Mouse (Mus musculus) intestine, embryonic 15.5 days (tissue): ENCODE data around the gene Zfp536. TPM values are rescaled to one million over a fixed set of nuclear protein-coding genes. Genes with fewer than 3 reads are reported as not detected.

Experiments
- ATAC-seq: fragments of 200-750 bp; cut with Nextera tagmentation; 2 replicates; pipeline ENCODE4 v1.8.0; 2017; ENCODE audit warnings: moderate TSS enrichment, moderate library complexity
- H3K27ac ChIP-seq: fragments of 300-500 bp; sonication (generic); 2 replicates; pipeline ENCODE4 v1.5.1; 2015; ENCODE audit warnings: mild to moderate bottlenecking, inconsistent platforms
- H3K27me3 ChIP-seq: fragments of 300-500 bp; sonication (generic); replicated peaks from 2 replicates; pipeline ENCODE4 v1.6.1; 2015; ENCODE audit warnings: inconsistent platforms
- H3K36me3 ChIP-seq: fragments of 300-500 bp; sonication (generic); 2 replicates; pipeline ENCODE4 v1.6.1; 2015; ENCODE audit warnings: inconsistent platforms
- H3K4me1 ChIP-seq: fragments of 300-500 bp; sonication (generic); replicated peaks from 2 replicates; pipeline ENCODE4 v1.6.1; 2015; ENCODE audit warnings: inconsistent platforms
- H3K4me2 ChIP-seq: fragments of 300-500 bp; sonication (generic); replicated peaks from 2 replicates; pipeline ENCODE4 v1.6.1; 2015; ENCODE audit warnings: mild to moderate bottlenecking, inconsistent platforms
- H3K4me3 ChIP-seq: fragments of 300-500 bp; sonication (generic); replicated peaks from 2 replicates; pipeline ENCODE4 v1.5.1; 2015; ENCODE audit warnings: inconsistent platforms
- H3K9ac ChIP-seq: fragments of 300-500 bp; sonication (generic); 2 replicates; pipeline ENCODE4 v1.6.1; 2015; ENCODE audit warnings: inconsistent platforms
- H3K9me3 ChIP-seq: fragments of 300-500 bp; sonication (generic); 2 replicates; pipeline ENCODE4 v1.6.1; 2016; ENCODE audit warnings: inconsistent platforms
- WGBS: fragments of 180-500 bp; shearing (Covaris S2); methylation state at CpG from one replicate; pipeline ENCODE4 v1.1.7; 2015; 5-methylcytosine and 5-hydroxymethylcytosine counted together
- polyA plus RNA-seq: library from polyadenylated mRNA; unstranded; fragments of >200 nt; fragmentation: Nextera tagmentation; extraction: Ambion mirVana; gene quantifications from 2 replicates; pipeline ENCODE4 v1.2.1, GENCODE M21; 2015

Gene Zfp536
- polyA plus RNA-seq, 1 experiment from 2014 or later: 9.4 TPM

- no peaks in the 10 kb centered on the region for H3K27me3 ChIP-seq
- ATAC-seq: no peak
- no peaks in the 10 kb centered on the region for H3K36me3 ChIP-seq
- H3K9me3 ChIP-seq: no peaks in the 10 kb centered on the region
- 87% methylated on average over 6 of the region's 6 CpGs for WGBS
- H3K27ac ChIP-seq: no peak overlapping the region
- no peak overlapping the region for H3K9ac ChIP-seq
- no peak overlapping the region for H3K4me2 ChIP-seq
- peaks cover 8% of the 10 kb centered on the region; the same call in 1 of the 2 replicates for H3K4me1 ChIP-seq
- H3K4me3 ChIP-seq: no peak overlapping the region
These were observed 214.1 kb downstream of the Zfp536 start for GRCm38 (mm10) chr7:37559341-37559740.

DNA sequence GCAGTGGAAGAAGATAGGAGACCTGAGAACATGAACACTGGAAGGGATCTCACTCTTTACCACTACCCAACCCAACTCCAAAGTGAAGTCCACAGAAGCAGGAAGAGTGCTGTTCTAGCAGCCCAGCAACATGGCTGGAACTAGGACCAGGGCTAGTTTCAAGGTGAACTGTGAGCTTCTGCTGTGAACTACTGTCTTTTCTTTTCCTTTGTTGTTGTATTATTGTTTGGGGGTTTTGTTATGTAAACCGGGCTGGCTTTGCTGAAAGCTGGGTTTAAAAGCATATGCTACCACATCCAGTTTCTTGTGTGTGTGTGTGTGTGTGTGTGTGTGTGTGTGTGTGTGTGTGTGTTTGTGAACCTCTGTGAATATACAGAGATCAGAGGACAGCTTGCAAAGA lies 216.6 kb downstream of the Zfp536 start:
- Histone ChIP-seq H3K4me2 (no peak overlapping the region), H3K4me1 (no peaks in the 10 kb centered on the region), H3K27ac (no peak overlapping the region), H3K36me3 (no peaks in the 10 kb centered on the region), H3K4me3 (no peak overlapping the region), H3K9me3 (no peaks in the 10 kb centered on the region), H3K9ac (no peak overlapping the region), H3K27me3 (no peaks in the 10 kb centered on the region)
- ATAC-seq: no peak
- 100% methylated on average over 1 of the region's 1 CpGs for WGBS

- H3K9me3 ChIP-seq: no peaks in the 10 kb centered on the region
- no peak overlapping the region for H3K4me3 ChIP-seq
- 76% methylated on average over 5 of the region's 5 CpGs for whole genome bisulfite sequencing
- ATAC-seq: no peak
- no peaks in the 10 kb centered on the region for H3K27me3 ChIP-seq
- H3K27ac ChIP-seq: no peak overlapping the region
- no peak overlapping the region for H3K9ac ChIP-seq
- no peaks in the 10 kb centered on the region for H3K4me1 ChIP-seq
- H3K36me3 ChIP-seq: no peaks in the 10 kb centered on the region
- H3K4me2 ChIP-seq: no peak overlapping the region
These were observed 219.0 kb downstream of the Zfp536 start for GRCm38 (mm10) chr7:37554405-37554804.

GRCm38 (mm10) chr7:37553646-37554045 lies 219.8 kb downstream of the Zfp536 start:
- 70% methylated on average over 3 of the region's 3 CpGs for WGBS
- ATAC-seq: no peak

GRCm38 (mm10) chr7:37552384-37552783 lies 221.1 kb downstream of the Zfp536 start:
- Histone ChIP-seq H3K4me2 (no peak overlapping the region), H3K27ac (no peak overlapping the region), H3K36me3 (no peaks in the 10 kb centered on the region), H3K4me3 (no peak overlapping the region), H3K27me3 (no peaks in the 10 kb centered on the region), H3K9ac (no peak overlapping the region), H3K4me1 (no peaks in the 10 kb centered on the region), H3K9me3 (no peaks in the 10 kb centered on the region)
- no peak for ATAC-seq
- WGBS: 79% methylated on average over 3 of the region's 3 CpGs

More at GRCm38 (mm10) chr7:37553646-37554045, 219.8 kb downstream of the Zfp536 start:
- no peak overlapping the region for H3K9ac ChIP-seq
- no peak overlapping the region for H3K4me2 ChIP-seq
- H3K27me3 ChIP-seq: no peaks in the 10 kb centered on the region
- no peaks in the 10 kb centered on the region for H3K9me3 ChIP-seq
- no peak overlapping the region for H3K4me3 ChIP-seq
- no peaks in the 10 kb centered on the region for H3K4me1 ChIP-seq
- no peak overlapping the region for H3K27ac ChIP-seq
- H3K36me3 ChIP-seq: no peaks in the 10 kb centered on the region

- no peak overlapping the region for H3K9ac ChIP-seq
- H3K9me3 ChIP-seq: no peaks in the 10 kb centered on the region
- no peak overlapping the region for H3K4me3 ChIP-seq
- H3K4me1 ChIP-seq: no peaks in the 10 kb centered on the region
- H3K27me3 ChIP-seq: no peaks in the 10 kb centered on the region
- no peak overlapping the region for H3K27ac ChIP-seq
- WGBS: 43% methylated on average over 15 of the region's 15 CpGs
- ATAC-seq: no peak
- H3K4me2 ChIP-seq: no peak overlapping the region
- no peaks in the 10 kb centered on the region for H3K36me3 ChIP-seq
These were observed 224.6 kb downstream of the Zfp536 start for GRCm38 (mm10) chr7:37548805-37549204.

GRCm38 (mm10) chr7:37544011-37544410 lies 229.4 kb downstream of the Zfp536 start:
- Histone ChIP-seq H3K9ac (no peak overlapping the region), H3K27me3 (no peaks in the 10 kb centered on the region), H3K4me3 (no peak overlapping the region), H3K36me3 (no peaks in the 10 kb centered on the region), H3K4me1 (no peaks in the 10 kb centered on the region), H3K4me2 (no peak overlapping the region), H3K9me3 (no peaks in the 10 kb centered on the region), H3K27ac (no peak overlapping the region)
- 26% methylated on average over 6 of the region's 6 CpGs for WGBS
- no peak for ATAC-seq

- no peak for ATAC-seq
- Histone ChIP-seq H3K4me1 (no peaks in the 10 kb centered on the region), H3K4me2 (no peak overlapping the region), H3K4me3 (no peak overlapping the region), H3K9ac (no peak overlapping the region), H3K9me3 (no peaks in the 10 kb centered on the region), H3K36me3 (no peaks in the 10 kb centered on the region), H3K27me3 (no peaks in the 10 kb centered on the region), H3K27ac (no peak overlapping the region)
- 82% methylated on average over 7 of the region's 7 CpGs for WGBS
These were observed 230.5 kb downstream of the Zfp536 start for GRCm38 (mm10) chr7:37542951-37543350.

- Histone ChIP-seq H3K4me1 (no peaks in the 10 kb centered on the region), H3K27ac (no peak overlapping the region), H3K9ac (no peak overlapping the region), H3K9me3 (no peaks in the 10 kb centered on the region), H3K4me2 (no peak overlapping the region), H3K4me3 (no peak overlapping the region), H3K36me3 (no peaks in the 10 kb centered on the region), H3K27me3 (no peaks in the 10 kb centered on the region)
- WGBS: 90% methylated on average over 2 of the region's 2 CpGs
- no peak for ATAC-seq
These were observed 242.3 kb downstream of the Zfp536 start for GRCm38 (mm10) chr7:37531166-37531565.

GRCm38 (mm10) chr7:37528311-37528710 lies 245.1 kb downstream of the Zfp536 start:
- Histone ChIP-seq H3K9ac (no peak overlapping the region), H3K27ac (no peak overlapping the region), H3K36me3 (no peaks in the 10 kb centered on the region), H3K4me1 (no peaks in the 10 kb centered on the region), H3K27me3 (no peaks in the 10 kb centered on the region), H3K4me3 (no peak overlapping the region), H3K9me3 (no peaks in the 10 kb centered on the region), H3K4me2 (no peak overlapping the region)
- no peak for ATAC-seq
- WGBS: 84% methylated on average over 9 of the region's 9 CpGs

DNA sequence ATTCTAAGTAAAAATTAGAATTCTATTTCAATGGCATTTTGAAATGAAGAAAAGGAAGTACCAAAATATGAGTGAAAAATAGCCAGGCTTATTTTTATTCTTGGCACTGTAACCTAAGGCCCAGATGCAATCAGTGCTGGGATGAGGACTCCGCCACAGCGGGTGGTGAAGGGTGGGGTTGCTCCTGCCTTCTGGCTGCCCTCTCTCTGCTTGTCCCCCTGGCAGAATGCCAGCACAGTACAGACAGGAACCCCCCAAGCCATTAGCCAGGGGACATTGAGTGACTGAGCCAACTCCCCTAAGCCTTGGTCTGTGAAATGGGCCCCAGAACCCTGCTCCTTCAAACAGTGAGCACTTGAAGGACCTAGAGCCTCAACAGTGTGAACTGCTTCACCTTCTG lies 245.6 kb downstream of the Zfp536 start:
- Histone ChIP-seq H3K27me3 (no peaks in the 10 kb centered on the region), H3K36me3 (no peaks in the 10 kb centered on the region), H3K9me3 (no peaks in the 10 kb centered on the region), H3K27ac (no peak overlapping the region), H3K4me2 (no peak overlapping the region), H3K4me3 (no peak overlapping the region), H3K4me1 (no peaks in the 10 kb centered on the region), H3K9ac (no peak overlapping the region)
- no peak for ATAC-seq
- 70% methylated on average over 2 of the region's 2 CpGs for WGBS

- no peak overlapping the region for H3K4me2 ChIP-seq
- no peaks in the 10 kb centered on the region for H3K36me3 ChIP-seq
- 73% methylated on average over 2 of the region's 2 CpGs for WGBS
- no peaks in the 10 kb centered on the region for H3K27me3 ChIP-seq
- H3K9me3 ChIP-seq: no peaks in the 10 kb centered on the region
- no peak overlapping the region for H3K9ac ChIP-seq
- no peak overlapping the region for H3K27ac ChIP-seq
- H3K4me3 ChIP-seq: no peak overlapping the region
- H3K4me1 ChIP-seq: no peaks in the 10 kb centered on the region
- ATAC-seq: no peak
These were observed 252.0 kb downstream of the Zfp536 start for GRCm38 (mm10) chr7:37521407-37521806.

GRCm38 (mm10) chr7:37510933-37511675 lies 262.3 kb downstream of the Zfp536 start:
- no peak for ATAC-seq
- Histone ChIP-seq H3K4me3 (no peak overlapping the region), H3K9me3 (no peaks in the 10 kb centered on the region), H3K27ac (no peak overlapping the region), H3K36me3 (no peaks in the 10 kb centered on the region), H3K4me2 (no peak overlapping the region), H3K9ac (no peak overlapping the region), H3K27me3 (no peaks in the 10 kb centered on the region), H3K4me1 (0 out of 2 replicates have a peak, but pooled peaks cover 3% of the 10 kb centered on the region)
- 76% methylated on average over 8 of the region's 8 CpGs for WGBS
